Mouse (Mus musculus) liver, postnatal 0 days (tissue): ENCODE measurements at regions not wholly inside any gene's neighbourhood (a gene's known extent, or its start where the extent isn't known, plus 50 kb on each side); places are given as distances from the start of the nearest gene placed in this dataset.

Experiments used
- ATAC-seq: fragments of 200-750 bp; cut with Nextera tagmentation; 2 replicates; pipeline ENCODE4 v1.8.0; 2017; ENCODE audit warnings: mild to moderate bottlenecking, moderate library complexity
- DNase-seq: peaks from one replicate; pipeline ENCODE4 v3.0.0-alpha.2; 2016
- H3K27ac ChIP-seq: fragments of 300-500 bp; sonication (generic); 2 replicates; pipeline ENCODE4 v1.5.1; 2014; ENCODE audit warnings: antibody characterized with exemption, moderate library complexity, mild to moderate bottlenecking, low read depth
- H3K27me3 ChIP-seq: fragments of 300-500 bp; sonication (generic); 2 replicates; pipeline ENCODE4 v1.6.1; 2014; ENCODE audit warnings: low read length, control low read depth, mixed read lengths; ENCODE audit not compliant: insufficient read depth
- H3K36me3 ChIP-seq: fragments of 300-500 bp; sonication (generic); replicated peaks from 2 replicates; pipeline ENCODE4 v1.6.1; 2014; ENCODE audit warnings: mild to moderate bottlenecking, control low read depth, low read length, moderate library complexity, mixed read lengths; ENCODE audit not compliant: insufficient read depth
- H3K4me1 ChIP-seq: fragments of 300-500 bp; sonication (generic); 2 replicates; pipeline ENCODE4 v1.6.1; 2014; ENCODE audit warnings: antibody characterized with exemption, mild to moderate bottlenecking, control low read depth; ENCODE audit not compliant: insufficient read depth
- H3K4me2 ChIP-seq: fragments of 300-500 bp; sonication (generic); 2 replicates; pipeline ENCODE4 v1.6.1; 2014; ENCODE audit warnings: low read depth, mild to moderate bottlenecking, low read length, moderate library complexity, mixed read lengths
- H3K4me3 ChIP-seq: fragments of 300-500 bp; sonication (generic); 2 replicates; pipeline ENCODE4 v1.5.1; 2014; ENCODE audit warnings: low read depth, low read length
- H3K9ac ChIP-seq: fragments of 300-500 bp; sonication (generic); replicated peaks from 2 replicates; pipeline ENCODE4 v1.6.1; 2014; ENCODE audit warnings: mild to moderate bottlenecking, moderate library complexity
- H3K9me3 ChIP-seq: fragments of 300-500 bp; sonication (generic); 2 replicates; pipeline ENCODE4 v1.6.1; 2016; ENCODE audit warnings: mild to moderate bottlenecking, control low read depth, low read length, mixed read lengths
- CTCF ChIP-seq: sonication (generic); IDR thresholded peaks from 2 replicates; pipeline ENCODE4 v1.5.1; 2016; ENCODE audit warnings: antibody characterized with exemption, low read depth
- EP300 ChIP-seq: IDR thresholded peaks from 2 replicates; pipeline ENCODE4 v1.6.1; 2016; ENCODE audit warnings: antibody characterized with exemption, low read depth, mild to moderate bottlenecking
- WGBS: fragments of 180-500 bp; shearing (Covaris S2); extraction: QIAGEN DNeasy Blood & Tissue Kit; methylation state at CpG from one replicate; pipeline ENCODE4 v1.1.7; 2014; ENCODE audit not compliant: insufficient replicate concordance; 5-methylcytosine and 5-hydroxymethylcytosine counted together

GRCm38 (mm10) chr9:90430898-90431297 lies 160.3 kb upstream of the Tbc1d2b start:
- Histone ChIP-seq H3K4me1 (no peaks in the 10 kb centered on the region), H3K36me3 (no peaks in the 10 kb centered on the region), H3K27me3 (no peaks in the 10 kb centered on the region), H3K4me3 (no peak overlapping the region), H3K9me3 (no peaks in the 10 kb centered on the region), H3K27ac (no peak overlapping the region), H3K9ac (no peak overlapping the region), H3K4me2 (no peak overlapping the region)
- 28% methylated on average over 2 of the region's 2 CpGs for WGBS
- DNase-seq, result no peak
- ATAC-seq, result peak; percentile 73
- TF ChIP-seq CTCF, result no peak
- TF ChIP-seq EP300, result no peak

GRCm38 (mm10) chr9:90421662-90422061 lies 151.1 kb upstream of the Tbc1d2b start:
- no peak for TF ChIP-seq CTCF
- no peak for TF ChIP-seq EP300
- Histone ChIP-seq H3K4me3 (no peak overlapping the region), H3K27me3 (no peaks in the 10 kb centered on the region), H3K27ac (no peak overlapping the region), H3K9ac (no peak overlapping the region), H3K4me2 (no peak overlapping the region), H3K36me3 (no peaks in the 10 kb centered on the region), H3K4me1 (no peaks in the 10 kb centered on the region), H3K9me3 (no peaks in the 10 kb centered on the region)
- ATAC-seq (no peak), DNase-seq (no peak)
- 62% methylated on average over 6 of the region's 6 CpGs for WGBS

- no peak overlapping the region for H3K4me2 ChIP-seq
- H3K4me1 ChIP-seq, result no peaks in the 10 kb centered on the region
- H3K27ac ChIP-seq, result no peak overlapping the region
- DNase-seq, result no peak
- H3K27me3 ChIP-seq, result no peaks in the 10 kb centered on the region
- no peak for ATAC-seq
- no peaks in the 10 kb centered on the region for H3K36me3 ChIP-seq
- no peak overlapping the region for H3K9ac ChIP-seq
- no peaks in the 10 kb centered on the region for H3K9me3 ChIP-seq
- no peak overlapping the region for H3K4me3 ChIP-seq
- no peak for TF ChIP-seq CTCF
- TF ChIP-seq EP300, result no peak
- WGBS, result 75% methylated on average over 7 of the region's 7 CpGs
Measured at GRCm38 (mm10) chr9:90419762-90420541, 149.3 kb upstream of the Tbc1d2b start.

GRCm38 (mm10) chr9:90408789-90409188 lies 138.2 kb upstream of the Tbc1d2b start:
- no peak overlapping the region for H3K4me2 ChIP-seq
- 51% methylated on average over 2 of the region's 2 CpGs for WGBS
- H3K9me3 ChIP-seq, result no peaks in the 10 kb centered on the region
- no peak overlapping the region for H3K4me3 ChIP-seq
- no peak overlapping the region for H3K9ac ChIP-seq
- no peaks in the 10 kb centered on the region for H3K4me1 ChIP-seq
- peak; percentile 50 for TF ChIP-seq CTCF
- TF ChIP-seq EP300, result no peak
- no peak overlapping the region for H3K27ac ChIP-seq
- no peaks in the 10 kb centered on the region for H3K27me3 ChIP-seq
- ATAC-seq (no peak), DNase-seq (no peak)
- no peaks in the 10 kb centered on the region for H3K36me3 ChIP-seq

GRCm38 (mm10) chr9:90407573-90407972 lies 137.0 kb upstream of the Tbc1d2b start:
- 56% methylated on average over 1 of the region's 1 CpGs for WGBS

GRCm38 (mm10) chr9:90388401-90388800 lies 117.8 kb upstream of the Tbc1d2b start:
- H3K27me3 ChIP-seq, result no peaks in the 10 kb centered on the region
- ATAC-seq, result no peak
- no peak overlapping the region for H3K9ac ChIP-seq
- no peaks in the 10 kb centered on the region for H3K9me3 ChIP-seq
- 48% methylated on average over 2 of the region's 2 CpGs for WGBS
- H3K4me3 ChIP-seq, result no peak overlapping the region
- no peak for DNase-seq
- no peak overlapping the region for H3K27ac ChIP-seq
- no peaks in the 10 kb centered on the region for H3K36me3 ChIP-seq
- H3K4me1 ChIP-seq, result no peaks in the 10 kb centered on the region
- TF ChIP-seq EP300 (no peak), CTCF (no peak)
- no peak overlapping the region for H3K4me2 ChIP-seq

More at GRCm38 (mm10) chr9:90407573-90407972, 137.0 kb upstream of the Tbc1d2b start:
- ATAC-seq (0 out of 2 replicates have a peak, but pooled peaks have one; percentile 13), DNase-seq (no peak)
- Histone ChIP-seq H3K4me2 (no peak overlapping the region), H3K9me3 (no peaks in the 10 kb centered on the region), H3K4me3 (no peak overlapping the region), H3K36me3 (no peaks in the 10 kb centered on the region), H3K27ac (no peak overlapping the region), H3K4me1 (no peaks in the 10 kb centered on the region), H3K9ac (no peak overlapping the region), H3K27me3 (no peaks in the 10 kb centered on the region)
- no peak for TF ChIP-seq CTCF
- TF ChIP-seq EP300, result no peak
